Mouse (Mus musculus) frontal cortex, postnatal 14 days (tissue): ENCODE measurements at regions not wholly inside any gene's neighbourhood (a gene's known extent, or its start where the extent isn't known, plus 50 kb on each side); places are given as distances from the start of the nearest gene placed in this dataset.

ENCODE experiments used
- DNase-seq, 2 experiments: peaks; one replicate each; pipeline ENCODE4 v3.0.0; 2022; ENCODE audit warnings: low spot score in 2 of 2

DNA sequence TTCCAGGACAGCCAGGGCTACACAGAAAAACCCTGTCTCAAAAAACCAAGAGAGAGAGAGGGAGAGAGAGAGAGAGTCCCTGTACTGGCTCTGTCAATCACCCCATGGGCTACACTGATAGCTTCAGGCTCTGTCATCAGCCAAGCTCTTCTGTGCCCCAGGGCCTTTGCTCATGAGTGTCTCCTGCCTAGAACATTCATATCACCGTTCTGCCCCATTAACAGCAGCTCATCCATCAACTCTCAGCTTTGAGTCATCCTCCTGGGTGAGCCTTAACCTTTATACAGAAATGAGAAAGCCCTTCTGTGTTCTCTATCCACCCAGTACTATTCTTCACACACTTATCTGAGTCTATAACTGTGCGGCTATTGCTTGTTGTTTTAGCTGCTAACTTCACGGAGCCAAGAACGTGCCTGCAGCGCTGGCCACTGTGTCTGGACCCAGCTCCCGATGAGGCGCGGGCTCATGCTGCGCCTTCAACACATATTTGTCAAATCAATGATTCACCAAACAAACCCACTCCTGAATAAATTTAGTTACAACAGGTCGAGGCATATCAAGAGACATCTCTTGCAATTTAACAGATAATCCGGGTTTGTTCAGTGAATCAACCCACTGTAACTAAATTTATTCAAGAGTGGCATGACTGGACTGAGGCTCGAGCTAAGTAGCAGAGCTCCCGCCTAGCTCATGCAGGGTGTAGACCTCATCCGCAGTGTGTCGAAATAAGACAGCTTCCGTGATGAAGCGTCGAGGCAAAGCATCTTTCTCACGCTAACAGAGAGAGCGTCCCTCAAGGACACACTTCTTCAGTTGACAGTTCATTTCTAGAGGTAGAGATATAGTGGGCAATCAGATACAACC, 152.1 kb downstream of the Katnal1 start:
- DNase-seq, result no peak

DNA sequence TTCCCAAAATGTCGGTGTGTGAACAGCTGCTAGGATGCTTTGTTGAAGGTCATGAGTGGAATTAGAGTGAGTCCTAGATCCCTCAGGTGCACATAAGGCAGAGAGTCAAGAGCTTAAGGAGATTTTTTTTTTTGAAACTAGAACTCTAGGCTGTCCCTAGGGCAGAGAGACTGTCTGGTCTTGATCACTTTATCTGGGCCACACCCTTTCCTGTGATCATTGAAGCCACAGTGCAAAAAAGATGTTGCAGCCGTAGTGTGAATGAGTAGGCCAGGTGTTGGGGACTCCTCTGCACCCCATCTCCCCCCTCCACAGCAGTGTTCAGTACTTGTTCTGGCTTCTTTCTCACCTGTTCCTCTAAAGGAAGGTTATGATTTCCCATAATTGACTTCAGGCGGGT, 153.9 kb downstream of the Katnal1 start:
- DNase-seq, result no peak

DNA sequence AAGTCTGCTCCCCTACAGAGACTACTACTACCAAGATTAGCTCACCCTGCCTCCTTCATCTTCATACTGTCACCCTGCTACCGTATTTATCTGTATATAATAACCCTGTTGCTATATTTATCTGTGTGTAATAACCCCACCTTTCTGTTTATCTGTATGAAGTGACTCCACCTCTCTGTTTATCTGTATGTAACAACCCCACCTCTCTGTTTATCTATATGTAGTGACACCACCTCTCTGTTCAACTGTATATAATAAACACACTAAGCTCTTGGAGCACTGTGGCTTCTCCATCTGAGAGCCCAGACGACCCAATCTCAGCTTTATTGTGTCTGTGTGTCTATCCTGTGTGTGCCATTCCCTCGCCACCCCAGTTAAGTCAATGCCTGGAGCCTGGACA, 154.7 kb downstream of the Katnal1 start:
- no peak for DNase-seq

DNA sequence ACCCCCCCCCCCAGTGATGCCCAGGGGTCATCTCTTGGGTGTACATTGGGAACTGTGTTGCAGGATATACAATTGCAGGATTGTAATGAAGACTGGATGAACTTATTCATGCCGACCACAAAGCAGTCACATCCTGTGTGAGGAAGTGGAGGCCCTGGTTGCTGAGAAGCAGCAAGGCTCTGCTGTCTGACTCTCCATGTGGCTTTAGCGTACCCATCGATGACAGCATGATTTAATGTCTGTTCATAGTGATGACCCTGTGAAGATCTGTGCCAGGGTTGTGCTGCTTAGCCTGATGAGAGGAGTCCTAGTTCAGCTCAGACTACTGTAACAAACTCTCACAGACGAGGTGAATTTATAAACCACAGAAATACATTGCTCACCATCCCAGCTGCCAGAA, 159.7 kb downstream of the Katnal1 start:
- no peak for DNase-seq

DNA sequence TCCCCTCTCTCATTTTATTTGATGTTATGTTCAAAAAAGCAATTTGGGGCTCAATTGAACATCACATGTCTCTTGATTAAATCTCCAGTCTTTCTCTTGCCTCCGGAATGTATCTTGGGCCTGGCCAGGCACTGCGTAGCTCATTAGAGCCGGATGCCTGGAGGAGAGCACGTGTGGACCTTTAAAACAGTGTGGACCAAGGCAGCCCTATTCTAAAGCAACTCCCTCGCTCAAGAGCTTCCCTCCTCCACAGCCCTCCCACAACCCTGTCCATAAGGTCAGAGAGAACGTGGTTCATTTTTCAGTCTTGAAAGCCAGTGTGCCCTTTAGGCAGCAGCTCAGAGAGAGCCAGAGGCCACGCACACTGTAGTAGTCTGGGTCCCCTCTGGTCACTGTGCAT, 160.8 kb downstream of the Katnal1 start:
- no peak for DNase-seq

DNA sequence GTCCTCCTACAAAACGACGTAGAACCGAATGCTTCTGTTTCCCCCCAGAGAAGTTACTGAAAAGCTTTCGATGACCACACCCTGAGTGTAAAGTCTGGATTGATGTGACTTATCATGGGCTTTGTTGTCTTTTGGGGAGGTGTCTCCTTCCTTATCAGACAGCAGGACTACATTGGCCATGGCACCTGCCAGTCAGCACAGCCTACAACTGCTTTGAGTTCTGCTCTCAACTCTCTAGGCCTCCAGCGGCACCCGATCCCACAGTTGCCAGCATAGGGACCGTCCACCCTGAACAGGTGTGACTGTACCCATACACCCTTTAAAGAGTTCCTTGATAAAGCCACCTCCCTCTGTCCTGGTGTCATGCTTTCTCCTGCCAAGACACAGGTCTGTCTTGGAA, 163.1 kb downstream of the Katnal1 start:
- DNase-seq, result no peak

DNA sequence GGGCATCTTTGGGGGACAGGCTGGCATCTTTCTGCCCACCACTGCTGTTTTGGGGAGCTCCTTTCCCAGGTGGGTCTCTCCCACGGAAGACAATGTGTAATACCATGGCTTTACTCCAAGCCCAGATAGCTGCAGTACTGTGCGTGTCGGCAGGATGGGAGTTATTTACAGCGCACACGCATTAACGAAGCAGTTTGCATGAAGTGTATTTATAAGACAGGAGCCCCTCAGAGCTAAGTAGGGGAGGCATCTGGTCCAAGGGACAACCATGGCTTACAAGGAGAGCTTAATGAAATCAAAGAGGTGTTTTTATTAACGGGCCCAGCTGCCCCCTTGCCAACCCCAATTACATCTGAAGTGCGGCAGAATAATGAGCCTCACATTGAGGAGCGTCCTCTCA, 169.0 kb downstream of the Katnal1 start:
- no peak for DNase-seq

DNA sequence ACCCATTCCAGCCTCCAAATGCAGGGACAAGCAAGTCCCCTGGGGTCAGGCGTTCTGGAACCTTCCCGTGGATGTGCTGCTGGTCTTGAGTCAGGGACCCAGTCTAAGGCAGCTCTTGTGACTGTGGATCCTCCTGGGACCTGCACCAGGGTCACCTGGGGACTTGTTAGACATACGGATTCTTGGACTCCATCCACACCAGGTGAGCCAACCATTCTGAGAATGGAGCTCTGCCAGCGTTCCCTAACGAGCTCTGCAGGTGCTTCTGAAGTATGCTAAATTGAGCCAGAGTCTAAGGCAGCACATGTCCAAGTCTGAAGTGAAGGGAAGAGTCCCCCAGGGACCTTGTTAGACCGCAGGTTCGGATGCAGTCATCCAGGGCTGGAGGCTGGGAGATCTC, 170.3 kb downstream of the Katnal1 start:
- no peak for DNase-seq

DNA sequence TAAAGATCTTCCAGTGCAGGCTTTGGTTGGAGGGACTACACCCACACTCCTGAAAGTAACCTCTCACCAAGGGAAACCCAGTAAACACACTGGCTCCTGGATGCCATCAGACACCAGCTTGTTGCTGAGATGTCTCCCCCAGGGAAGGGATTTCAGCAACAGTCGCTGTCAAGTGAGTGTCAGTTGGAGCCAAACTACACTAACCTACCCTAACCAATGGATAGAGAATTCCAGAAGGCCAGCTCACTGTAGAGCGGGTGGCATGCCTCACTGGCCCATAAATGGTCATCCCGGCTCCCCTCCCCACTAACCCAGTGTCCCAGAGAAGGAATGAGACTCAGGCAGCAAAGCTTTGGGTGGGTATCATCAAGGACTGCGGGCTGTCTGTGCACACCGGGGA, 171.4 kb downstream of the Katnal1 start:
- DNase-seq, result no peak

DNA sequence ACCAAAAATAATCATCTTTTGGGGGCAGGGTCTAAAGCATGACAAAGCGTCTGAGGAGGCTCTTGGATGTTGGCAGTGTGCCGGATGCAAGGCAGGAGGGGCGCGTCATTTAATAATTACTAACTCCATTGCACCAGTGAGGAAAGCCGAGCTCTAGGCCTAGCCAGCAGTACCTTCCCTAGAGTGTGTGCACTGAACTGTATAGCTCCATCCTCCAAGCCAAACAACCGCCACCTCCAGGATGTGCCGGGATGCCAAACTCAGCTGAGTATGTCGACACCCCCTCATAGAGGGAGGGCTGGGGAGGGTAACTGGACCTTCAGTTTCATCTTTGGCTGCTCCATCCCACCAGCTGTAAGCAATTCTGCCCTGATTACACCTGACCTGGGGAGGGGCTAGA, 171.9 kb downstream of the Katnal1 start:
- no peak for DNase-seq

DNA sequence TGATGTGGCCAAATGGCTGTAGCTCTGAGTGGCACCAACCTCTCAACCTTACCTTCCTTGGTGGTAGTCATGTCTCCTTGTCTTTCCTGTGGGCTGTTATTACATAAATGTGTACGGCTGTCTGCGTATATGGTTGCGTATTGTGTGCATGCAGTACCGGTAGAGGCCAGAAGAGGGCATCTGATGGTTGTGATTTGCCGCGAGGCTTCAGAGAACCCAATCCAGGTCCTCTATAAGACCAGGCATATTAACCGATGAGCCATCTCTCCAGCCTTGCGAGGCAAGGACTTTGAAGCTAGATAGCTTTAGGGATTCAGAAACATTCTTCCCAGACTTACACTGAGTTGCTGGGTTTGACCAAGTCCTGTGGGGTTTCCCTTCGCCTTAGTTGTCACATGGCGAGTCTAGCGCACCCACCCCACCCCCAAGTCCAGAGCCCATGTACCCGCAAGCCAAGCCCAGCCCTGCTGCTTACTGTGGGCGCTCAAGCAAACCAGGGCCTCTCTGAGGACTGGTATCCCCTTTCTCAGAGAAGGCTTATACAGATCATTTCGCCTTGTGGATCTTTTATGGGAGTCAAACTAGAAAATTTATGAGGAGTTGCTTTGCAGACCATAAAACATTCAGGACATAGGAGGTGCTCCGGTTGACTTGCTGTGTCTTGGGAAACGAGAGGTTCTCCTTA, 172.7 kb downstream of the Katnal1 start:
- no peak for DNase-seq

DNA sequence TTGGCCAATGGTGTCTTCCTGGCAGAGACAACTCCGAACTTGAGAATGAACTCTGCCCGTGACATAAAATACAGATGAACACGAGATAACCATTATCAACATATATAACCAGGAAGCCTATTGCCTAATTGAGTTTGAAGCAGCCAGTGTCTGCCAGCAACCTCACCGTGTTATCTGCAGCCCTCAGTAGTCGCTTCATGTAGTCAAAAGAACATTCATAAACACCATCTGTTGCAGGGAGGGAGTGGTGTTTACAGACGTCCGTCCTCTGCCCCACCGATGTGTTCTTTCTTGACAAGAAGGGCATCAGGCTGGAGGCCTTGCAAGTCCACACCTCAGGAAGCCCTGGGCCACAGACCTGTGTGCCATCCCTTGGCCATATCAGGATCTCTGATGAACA, 173.3 kb downstream of the Katnal1 start:
- no peak for DNase-seq

DNA sequence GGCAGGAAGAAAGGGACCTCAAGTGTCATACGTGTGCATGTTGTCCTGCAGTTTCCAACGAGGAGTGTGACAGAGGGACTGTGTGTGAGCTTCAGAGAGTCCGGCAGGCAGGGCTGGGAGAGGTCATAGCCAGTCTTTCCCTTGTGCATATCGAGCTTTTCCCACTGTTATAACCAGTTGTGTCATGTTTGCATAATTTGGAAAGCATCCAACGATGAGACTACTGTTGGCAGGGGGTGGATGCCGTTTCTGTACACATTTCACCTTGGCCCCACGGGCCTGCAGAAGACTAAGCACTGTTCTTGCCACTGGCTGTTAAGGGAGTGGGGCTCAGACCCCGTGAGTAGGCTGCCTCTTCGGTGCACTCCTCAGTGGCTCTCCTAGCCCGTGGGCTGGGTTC, 174.2 kb downstream of the Katnal1 start:
- no peak for DNase-seq

DNA sequence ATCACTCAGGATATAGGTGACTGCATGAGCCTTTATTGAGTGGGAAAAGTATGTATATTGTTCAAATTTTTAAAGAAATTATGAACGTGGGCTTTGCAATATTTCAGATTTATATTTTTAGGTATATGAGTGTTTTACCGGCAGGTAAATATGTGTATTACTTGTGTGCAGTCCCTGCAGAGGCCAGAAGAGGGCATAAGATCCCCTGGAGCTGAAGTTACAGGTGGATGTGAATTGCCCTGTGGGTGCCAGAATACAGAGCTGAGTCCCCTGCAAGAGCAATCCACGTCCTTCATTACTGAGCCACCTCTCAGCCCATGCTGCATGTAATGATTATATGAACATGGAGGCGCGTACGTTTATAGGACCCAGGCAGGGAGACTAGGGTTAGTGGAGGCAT, 174.8 kb downstream of the Katnal1 start:
- no peak for DNase-seq

DNA sequence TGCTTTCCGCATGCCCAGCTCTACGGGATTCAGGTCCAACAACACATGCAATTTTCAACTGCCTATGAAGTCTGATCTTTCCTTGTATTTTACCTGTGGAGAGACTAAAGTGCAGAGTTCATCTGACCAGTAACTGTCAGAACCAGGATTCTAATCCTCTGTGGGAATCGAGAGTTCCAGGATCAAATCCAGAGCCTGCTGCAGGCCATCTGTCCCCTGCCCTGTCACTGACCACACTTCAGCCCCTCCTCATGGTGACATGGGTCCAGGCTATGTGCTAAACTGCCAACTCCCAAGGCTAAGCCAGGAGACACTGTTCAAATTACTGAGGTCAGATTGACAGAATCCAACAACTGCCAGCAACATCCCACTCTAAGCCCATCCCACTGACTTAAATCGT, 175.7 kb downstream of the Katnal1 start:
- DNase-seq, result no peak

DNA sequence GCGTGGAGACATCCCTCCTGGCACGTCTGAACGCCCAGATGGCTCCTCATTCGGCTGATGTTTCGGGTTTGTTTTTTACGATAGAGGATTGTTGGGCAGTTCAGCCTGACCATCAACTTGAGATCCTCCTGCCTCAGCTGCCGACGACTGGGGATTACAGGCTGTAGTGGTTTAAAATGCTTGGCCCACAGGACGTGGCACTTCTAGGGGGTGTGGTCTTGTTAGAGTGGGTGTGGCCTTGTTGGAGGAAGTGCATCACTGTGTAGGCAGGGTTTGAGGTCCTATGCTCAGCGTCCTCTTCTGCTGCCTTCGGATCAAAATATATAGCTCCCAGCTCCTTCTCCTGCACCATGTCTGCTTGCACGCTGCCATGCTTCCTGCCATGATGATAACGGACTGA, 177.1 kb downstream of the Katnal1 start:
- no peak for DNase-seq

DNA sequence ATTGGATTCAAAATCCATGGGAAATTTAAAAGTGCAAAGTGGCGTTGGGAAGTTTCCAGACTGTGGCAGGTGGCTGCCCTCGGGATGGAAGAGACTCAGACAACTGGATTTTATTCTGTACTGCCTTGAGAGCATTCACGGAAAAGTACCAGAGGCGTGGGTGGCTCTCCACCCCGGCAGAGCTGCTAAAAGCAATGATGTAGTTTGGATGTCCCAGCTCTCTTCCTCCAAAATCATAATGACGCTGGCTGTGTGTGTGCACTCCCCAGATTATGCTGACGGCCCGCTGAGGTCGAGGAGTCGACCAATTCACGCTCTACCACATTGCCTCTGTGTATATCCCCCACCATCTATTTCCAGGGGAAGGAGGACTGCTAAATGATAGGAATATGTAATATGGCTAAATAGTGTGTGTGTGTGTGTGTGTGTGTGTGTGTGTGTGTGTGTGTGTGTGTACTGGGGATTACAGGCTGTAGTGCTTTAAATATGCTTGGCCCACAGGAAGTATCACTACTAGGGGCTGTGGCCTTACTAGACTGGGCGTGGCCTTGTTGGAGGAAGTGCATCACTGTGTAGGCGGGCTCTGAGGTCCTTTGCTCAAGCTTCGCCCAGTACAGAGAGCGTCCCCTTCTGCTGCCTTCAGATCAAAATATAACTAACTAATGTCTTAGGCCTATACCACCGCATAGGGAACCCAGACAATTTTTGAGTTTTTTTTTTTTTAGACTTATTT, 179.0 kb downstream of the Katnal1 start:
- DNase-seq, result peak in 1 of 2 experiments; percentile 21

DNA sequence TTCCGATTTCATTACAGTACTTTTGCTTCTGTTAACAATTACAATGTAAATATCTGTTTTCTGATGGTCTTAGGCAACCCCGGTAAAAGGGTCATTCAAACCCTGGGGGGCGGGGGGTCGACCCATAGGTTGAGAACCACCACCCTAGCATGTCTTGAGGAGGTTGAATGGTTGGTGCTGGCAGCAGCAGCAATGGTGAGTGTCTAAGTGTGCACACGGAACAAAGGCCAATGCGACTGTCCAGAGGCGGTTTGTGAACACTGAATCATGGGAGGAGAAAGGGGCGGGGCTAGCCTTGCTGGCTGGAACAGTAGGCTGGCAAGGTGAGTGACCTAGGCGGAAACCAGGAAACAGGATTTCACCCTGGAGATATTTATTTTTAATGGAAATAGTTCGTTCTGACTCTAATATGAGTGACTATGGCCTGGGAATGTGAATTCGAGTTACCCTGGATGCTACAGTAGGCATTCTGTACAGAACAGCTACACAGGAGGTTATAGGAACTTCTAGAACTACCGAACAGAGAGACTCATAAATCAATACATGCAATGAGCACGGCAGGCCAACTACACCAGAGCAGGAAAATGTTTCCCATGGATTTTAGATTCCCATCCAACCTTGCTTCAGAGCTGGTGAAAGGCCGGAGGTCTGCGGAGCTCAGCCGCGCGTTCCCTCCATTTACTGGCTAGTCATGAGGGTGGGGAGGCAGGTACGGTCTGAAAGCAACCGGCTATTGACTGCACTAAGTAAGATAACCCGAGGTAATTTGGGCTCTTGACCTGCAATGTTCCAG, 181.0 kb downstream of the Katnal1 start:
- DNase-seq, result no peak

DNA sequence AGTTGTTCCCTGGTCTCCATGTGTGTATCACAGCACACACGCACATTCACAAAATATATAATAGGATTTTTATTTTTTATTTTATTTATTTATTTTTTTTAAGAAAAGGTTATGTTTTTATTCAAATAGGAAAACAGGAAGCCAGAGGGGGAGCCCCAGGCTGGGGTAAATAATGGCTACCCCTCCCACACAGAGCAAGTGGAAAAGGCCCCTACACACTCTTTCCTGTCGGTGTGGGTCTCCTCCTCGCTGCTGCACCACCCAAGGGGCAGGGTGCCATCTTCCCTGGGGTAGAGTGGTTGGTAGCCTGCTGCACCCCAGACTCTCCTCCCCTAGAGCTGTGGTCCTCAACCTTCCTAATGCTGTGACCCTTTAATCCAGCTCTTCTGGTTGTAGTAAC, 181.6 kb downstream of the Katnal1 start:
- DNase-seq, result no peak

DNA sequence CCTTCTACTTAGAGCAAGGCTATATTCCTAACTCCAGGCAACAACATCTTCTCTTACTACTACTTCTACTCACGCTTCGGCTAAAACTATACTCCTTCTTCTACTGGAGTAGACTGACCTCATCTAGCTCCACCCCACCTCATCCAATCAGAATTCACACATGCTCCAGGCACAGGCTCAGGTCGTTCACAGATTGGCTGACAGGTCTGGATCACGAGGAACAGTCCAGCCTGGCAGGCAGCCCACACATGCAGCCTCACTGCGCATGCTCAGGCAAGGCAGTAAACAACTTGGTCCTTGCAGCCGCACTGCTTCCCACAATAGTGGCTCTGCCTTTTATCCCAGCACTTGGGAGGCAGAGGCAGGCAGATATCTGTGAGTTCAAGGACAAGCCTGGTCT, 182.4 kb downstream of the Katnal1 start:
- peak in 1 of 2 experiments; percentile 38 for DNase-seq

DNA sequence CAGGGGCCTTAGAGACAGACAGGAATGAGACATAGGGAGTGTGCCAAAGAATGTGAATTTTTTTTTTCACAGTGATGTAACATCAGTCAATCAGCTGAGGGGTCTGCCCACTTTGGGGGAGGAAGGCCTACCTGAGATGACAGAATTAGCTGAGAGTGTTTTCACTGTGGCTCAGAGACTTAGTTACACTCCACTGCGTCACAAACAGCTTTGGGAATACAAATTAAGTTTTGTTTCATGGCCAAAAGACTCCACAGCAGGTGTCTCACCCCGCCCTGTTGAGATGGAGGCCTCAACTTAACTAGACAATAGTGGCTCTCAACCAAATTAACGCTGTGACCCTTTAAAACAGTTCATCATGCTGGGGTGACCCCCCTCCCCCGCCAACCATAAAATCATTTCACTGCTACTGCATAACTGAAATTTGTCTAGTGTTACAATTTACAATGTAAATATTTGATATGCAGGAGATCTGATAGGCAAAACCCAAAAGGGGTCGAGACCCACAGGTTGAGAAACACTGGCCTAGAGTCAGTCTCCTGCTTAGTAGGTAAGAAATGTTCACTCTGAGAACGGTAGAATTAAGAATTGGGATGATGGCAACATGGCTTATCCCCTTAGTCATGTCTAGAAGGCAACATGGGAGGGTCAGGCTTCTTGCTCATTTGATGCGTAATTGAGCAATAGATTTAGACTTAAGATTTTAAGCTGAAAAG, 184.3 kb downstream of the Katnal1 start:
- no peak for DNase-seq
